Mouse (Mus musculus): Measurements from ENCODE around the gene Cntn2. TPM values are rescaled to one million over a fixed set of nuclear protein-coding genes. Genes with fewer than 3 reads are reported as not detected.
A peak's percentile ranks its signal among the peaks of the same experiment; 100 is the strongest.

Gene Cntn2
- total RNA-seq, 2 experiments from 2014 or later, result 60.4 to 71.0 TPM

GRCm38 (mm10) chr1:132520764-132521163 is 22.3 kb downstream of the Cntn2 start:
- peak in 1 of 2 experiments; percentile 62 for DNase-seq (ENCODE audit: low spot score in 2 of 2)
- intact Hi-C loops (cut with DNase I), result loop anchor here (5.0 kb wide), 1 partner anchor 153 kb away; no protein-coding TSS in a partner anchor

- intact Hi-C loops (cut with DNase I), result loop anchor here (5.0 kb wide), 1 partner anchor 152 kb away; no protein-coding TSS in a partner anchor
- DNase-seq (ENCODE audit: low spot score in 2 of 2), result no peak
These were observed 23.3 kb downstream of the Cntn2 start for GRCm38 (mm10) chr1:132519734-132520133.

- intact Hi-C loops (cut with DNase I), result no loop called here
- no peak for DNase-seq (ENCODE audit: low spot score in 2 of 2)
These were observed 24.4 kb downstream of the Cntn2 start for GRCm38 (mm10) chr1:132518621-132519020.

- intact Hi-C loops (cut with DNase I), result no loop called here
- DNase-seq (ENCODE audit: low spot score in 2 of 2), result no peak
These were observed 26.3 kb downstream of the Cntn2 start for GRCm38 (mm10) chr1:132516776-132517175.

GRCm38 (mm10) chr1:132515339-132515738 is 27.7 kb downstream of the Cntn2 start:
- no peak for DNase-seq (ENCODE audit: low spot score in 2 of 2)
- intact Hi-C loops (cut with DNase I), result no loop called here

GRCm38 (mm10) chr1:132512106-132512505 is 30.9 kb downstream of the Cntn2 start:
- DNase-seq (ENCODE audit: low spot score in 2 of 2), result no peak
- intact Hi-C loops (cut with DNase I), result no loop called here

GRCm38 (mm10) chr1:132511521-132511920 is 31.5 kb downstream of the Cntn2 start:
- DNase-seq (ENCODE audit: low spot score in 2 of 2), result no peak
- intact Hi-C loops (cut with DNase I), result no loop called here

- no peak for DNase-seq (ENCODE audit: low spot score in 2 of 2)
- intact Hi-C loops (cut with DNase I), result no loop called here
These were observed 33.3 kb downstream of the Cntn2 start for GRCm38 (mm10) chr1:132509771-132510170.

- DNase-seq (ENCODE audit: low spot score in 2 of 2), result no peak
- intact Hi-C loops (cut with DNase I), result no loop called here
These were observed 36.4 kb downstream of the Cntn2 start for GRCm38 (mm10) chr1:132506656-132507055.

GRCm38 (mm10) chr1:132506058-132506457 is 37.0 kb downstream of the Cntn2 start, which contains the start of gene Tmem81:
TSS of gene Tmem81 (plus strand) at chr1:132506230.
- no peak for DNase-seq (ENCODE audit: low spot score in 2 of 2)
- intact Hi-C loops (cut with DNase I), result no loop called here

- intact Hi-C loops (cut with DNase I), result no loop called here
- DNase-seq (ENCODE audit: low spot score in 2 of 2), result peak in 1 of 2 experiments; percentile 42
These were observed 37.9 kb downstream of the Cntn2 start for GRCm38 (mm10) chr1:132505155-132505554.

GRCm38 (mm10) chr1:132500535-132500934 is 42.5 kb downstream of the Cntn2 start:
- intact Hi-C loops (cut with DNase I), result no loop called here

GRCm38 (mm10) chr1:132483759-132484158 is 59.3 kb downstream of the Cntn2 start:
- DNase-seq (ENCODE audit: low spot score in 2 of 2), result no peak
- intact Hi-C loops (cut with DNase I), result no loop called here

More at GRCm38 (mm10) chr1:132500535-132500934, 42.5 kb downstream of the Cntn2 start:
- DNase-seq (ENCODE audit: low spot score in 2 of 2), result no peak

- intact Hi-C loops (cut with DNase I), result no loop called here
- DNase-seq (ENCODE audit: low spot score in 2 of 2), result no peak
These were observed 59.8 kb downstream of the Cntn2 start for GRCm38 (mm10) chr1:132483234-132483633.

GRCm38 (mm10) chr1:132481619-132482018 is 61.4 kb downstream of the Cntn2 start:
- DNase-seq (ENCODE audit: low spot score in 2 of 2), result no peak
- intact Hi-C loops (cut with DNase I), result no loop called here

GRCm38 (mm10) chr1:132479438-132479837 is 63.6 kb downstream of the Cntn2 start:
- no peak for DNase-seq (ENCODE audit: low spot score in 2 of 2)
- intact Hi-C loops (cut with DNase I), result loop anchor here (5.0 kb wide), 2 partner anchors 92 to 112 kb away; no protein-coding TSS in a partner anchor

GRCm38 (mm10) chr1:132476928-132477691 is 65.9 kb downstream of the Cntn2 start, which contains the start of gene Rbbp5:
TSS of gene Rbbp5 (plus strand) at chr1:132477365.
- intact Hi-C loops (cut with DNase I), result loop anchor here (5.0 kb wide), 2 partner anchors 90 to 110 kb away; no protein-coding TSS in a partner anchor

GRCm38 (mm10) chr1:132476575-132476927 is 66.5 kb downstream of the Cntn2 start:
- intact Hi-C loops (cut with DNase I), result loop anchor here (5.0 kb wide), 2 partner anchors 89 to 109 kb away; no protein-coding TSS in a partner anchor
- DNase-seq (ENCODE audit: low spot score in 2 of 2), result no peak

More at GRCm38 (mm10) chr1:132476928-132477691, 65.9 kb downstream of the Cntn2 start, which contains the start of gene Rbbp5:
- DNase-seq (ENCODE audit: low spot score in 2 of 2), result peak; percentile 79 to 89

GRCm38 (mm10) chr1:132474496-132474895 is 68.6 kb downstream of the Cntn2 start:
- intact Hi-C loops (cut with DNase I), result no loop called here
- DNase-seq (ENCODE audit: low spot score in 2 of 2), result no peak

- no peak for DNase-seq (ENCODE audit: low spot score in 2 of 2)
- intact Hi-C loops (cut with DNase I), result no loop called here
These were observed 70.5 kb downstream of the Cntn2 start for GRCm38 (mm10) chr1:132472537-132472936.

- intact Hi-C loops (cut with DNase I), result no loop called here
- DNase-seq (ENCODE audit: low spot score in 2 of 2), result no peak
These were observed 71.6 kb downstream of the Cntn2 start for GRCm38 (mm10) chr1:132471499-132471898.
